Mouse (Mus musculus): ENCODE results near the gene Mtmr14. TPM values are rescaled to one million over a fixed set of nuclear protein-coding genes. Genes with fewer than 3 reads are reported as not detected.

Mtmr14 gene
- polyA plus RNA-seq, 1 experiment from 2014 or later: 40.1 TPM

- 92% methylated on average over 5 of the region's 5 CpGs for WGBS
- Histone ChIP-seq H3K4me3 (no peak overlapping the region), H3K9me3 (no peaks in the 10 kb centered on the region)
Observed at GRCm38 (mm10) chr6:113250786-113251185, 13.1 kb downstream of the Mtmr14 start.

DNA sequence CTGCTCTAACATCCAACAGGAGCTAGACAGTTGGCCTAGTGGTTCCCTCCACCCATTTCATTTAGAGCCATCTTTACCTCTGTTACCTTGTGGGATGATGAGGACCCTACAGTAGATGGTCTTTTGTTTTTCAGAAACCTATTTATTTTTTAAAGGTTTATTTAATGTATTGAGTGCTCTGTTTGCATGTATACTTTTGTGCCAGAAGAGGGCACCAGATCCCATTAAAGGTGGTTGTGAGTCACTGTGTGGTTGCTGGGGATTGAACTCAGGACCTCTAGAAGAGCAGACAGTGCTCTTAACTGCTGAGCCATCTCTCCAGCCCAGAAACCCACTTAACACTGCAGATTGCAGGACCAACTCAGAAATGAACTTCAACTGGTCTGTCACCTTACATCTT, 14.3 kb downstream of the Mtmr14 start:
- Histone ChIP-seq H3K4me3 (no peak overlapping the region), H3K4me1 (no peaks in the 10 kb centered on the region), H3K27ac (no peak overlapping the region), H3K27me3 (replicated peaks) (no peaks in the 10 kb centered on the region), H3K36me3 (replicated peaks) (peaks cover 26% of the 10 kb centered on the region; the same call in 1 of the 2 replicates), H3K4me2 (no peak overlapping the region), H3K9ac (no peak overlapping the region), H3K9me3 (no peaks in the 10 kb centered on the region)
- ATAC-seq (replicated peaks): no peak

More at GRCm38 (mm10) chr6:113250786-113251185, 13.1 kb downstream of the Mtmr14 start:
- Histone ChIP-seq H3K4me2 (no peak overlapping the region), H3K9ac (no peak overlapping the region), H3K27me3 (replicated peaks) (no peaks in the 10 kb centered on the region), H3K4me1 (no peaks in the 10 kb centered on the region), H3K27ac (no peak overlapping the region), H3K36me3 (replicated peaks) (peaks cover 30% of the 10 kb centered on the region; the same call in 1 of the 2 replicates)
- ATAC-seq (replicated peaks): no peak

DNA sequence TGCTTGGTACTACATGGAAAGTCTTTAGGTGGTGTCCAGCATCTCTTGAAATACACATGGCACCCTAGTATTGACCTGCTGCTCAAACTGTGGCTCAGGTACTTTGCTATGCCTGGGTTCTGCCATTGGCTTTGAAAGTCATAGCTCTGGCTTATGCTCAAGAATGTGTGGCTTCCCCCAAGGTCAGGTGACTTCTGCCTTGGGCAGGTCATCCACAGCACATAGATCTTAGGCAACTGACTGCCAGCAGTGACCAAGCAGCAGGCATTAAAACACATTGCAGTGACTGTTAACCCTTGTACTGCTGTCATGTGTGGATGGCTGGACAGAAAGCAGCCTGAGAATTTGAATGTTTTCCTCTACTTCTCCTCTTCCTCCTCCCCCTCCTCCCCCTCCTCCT, 17.3 kb downstream of the Mtmr14 start:
- Histone ChIP-seq H3K4me1 (no peaks in the 10 kb centered on the region), H3K36me3 (replicated peaks) (peaks cover 37% of the 10 kb centered on the region; the same call in 1 of the 2 replicates), H3K9ac (no peak overlapping the region), H3K4me3 (no peak overlapping the region), H3K9me3 (no peaks in the 10 kb centered on the region), H3K27ac (no peak overlapping the region), H3K4me2 (no peak overlapping the region), H3K27me3 (replicated peaks) (no peaks in the 10 kb centered on the region)
- no peak for ATAC-seq (replicated peaks)

DNA sequence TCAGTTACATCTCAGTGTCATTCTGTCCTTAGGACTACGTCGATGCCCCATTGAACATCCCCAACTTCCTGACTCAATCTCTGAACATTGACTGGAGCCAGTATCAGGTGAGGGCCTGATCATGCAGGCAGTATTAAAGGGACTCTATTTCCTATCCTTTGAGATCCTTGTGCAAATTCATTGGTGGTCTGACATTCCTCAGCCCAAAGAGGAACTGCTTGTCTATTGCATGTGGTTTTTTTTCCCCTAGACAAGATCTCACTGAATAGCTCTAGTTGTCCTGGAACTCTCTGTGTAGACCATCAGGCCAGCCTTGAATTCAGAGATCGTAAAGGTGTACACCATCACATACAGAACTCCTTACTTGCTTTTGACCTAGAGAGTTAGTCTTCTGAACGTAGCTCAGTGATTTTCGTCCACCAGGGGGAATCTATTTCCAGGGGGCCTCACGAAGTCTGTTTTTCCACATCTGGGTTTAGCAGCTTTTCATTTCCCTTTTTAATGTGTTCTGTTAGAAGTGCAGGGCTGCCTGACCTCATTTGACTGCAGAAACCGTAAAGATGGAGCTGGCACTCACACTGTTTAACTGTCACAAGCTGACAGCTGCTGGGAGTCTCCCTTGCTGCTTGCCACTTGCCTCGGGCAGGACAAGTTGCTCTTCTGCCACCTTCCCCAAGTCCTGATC, 23.7 kb downstream of the Mtmr14 start:
- Histone ChIP-seq H3K27ac (no peak overlapping the region), H3K36me3 (replicated peaks) (peaks cover 41% of the 10 kb centered on the region), H3K4me3 (no peak overlapping the region), H3K9me3 (no peaks in the 10 kb centered on the region), H3K27me3 (replicated peaks) (no peaks in the 10 kb centered on the region), H3K4me2 (no peak overlapping the region), H3K4me1 (no peaks in the 10 kb centered on the region), H3K9ac (no peak overlapping the region)
- no peak for ATAC-seq (replicated peaks)
- WGBS: 90% methylated on average over 8 of the region's 8 CpGs

- WGBS: 92% methylated on average over 6 of the region's 6 CpGs
- no peaks in the 10 kb centered on the region for H3K27me3 ChIP-seq (replicated peaks)
- no peak overlapping the region for H3K4me2 ChIP-seq
- no peak overlapping the region for H3K9ac ChIP-seq
- 0 out of 2 replicates have a peak, but pooled peaks have one; percentile 33 for ATAC-seq (replicated peaks)
- H3K36me3 ChIP-seq (replicated peaks): peaks cover 50% of the 10 kb centered on the region
- H3K27ac ChIP-seq: no peak overlapping the region
- H3K4me3 ChIP-seq: no peak overlapping the region
- no peaks in the 10 kb centered on the region for H3K4me1 ChIP-seq
- no peaks in the 10 kb centered on the region for H3K9me3 ChIP-seq
Observed at GRCm38 (mm10) chr6:113263531-113263930, 25.9 kb downstream of the Mtmr14 start.

DNA sequence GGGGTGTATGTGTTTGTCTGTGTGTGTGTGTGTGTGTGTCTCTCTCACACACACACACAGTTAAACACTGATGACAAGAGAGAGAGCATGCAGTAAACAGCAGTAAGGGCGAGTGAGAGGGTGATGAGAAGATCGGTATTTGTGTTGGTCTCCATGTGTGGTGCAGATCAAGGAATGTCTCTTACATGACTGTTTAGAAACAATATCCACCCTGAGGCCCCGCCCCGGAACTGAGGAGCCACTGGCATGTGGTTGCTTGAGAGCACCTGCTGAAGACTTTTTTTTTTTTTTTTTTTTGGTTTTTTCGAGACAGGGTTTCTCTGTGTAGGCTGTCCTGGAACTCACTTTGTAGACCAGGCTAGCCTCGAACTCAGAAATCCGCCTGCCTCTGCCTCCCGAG, 26.8 kb downstream of the Mtmr14 start:
- H3K4me2 ChIP-seq: no peak overlapping the region
- H3K27me3 ChIP-seq (replicated peaks): no peaks in the 10 kb centered on the region
- no peak overlapping the region for H3K4me3 ChIP-seq
- H3K4me1 ChIP-seq: no peaks in the 10 kb centered on the region
- WGBS: 93% methylated on average over 8 of the region's 8 CpGs
- peaks cover 52% of the 10 kb centered on the region for H3K36me3 ChIP-seq (replicated peaks)
- no peak overlapping the region for H3K9ac ChIP-seq
- no peaks in the 10 kb centered on the region for H3K9me3 ChIP-seq
- no peak overlapping the region for H3K27ac ChIP-seq
- no peak for ATAC-seq (replicated peaks)

DNA sequence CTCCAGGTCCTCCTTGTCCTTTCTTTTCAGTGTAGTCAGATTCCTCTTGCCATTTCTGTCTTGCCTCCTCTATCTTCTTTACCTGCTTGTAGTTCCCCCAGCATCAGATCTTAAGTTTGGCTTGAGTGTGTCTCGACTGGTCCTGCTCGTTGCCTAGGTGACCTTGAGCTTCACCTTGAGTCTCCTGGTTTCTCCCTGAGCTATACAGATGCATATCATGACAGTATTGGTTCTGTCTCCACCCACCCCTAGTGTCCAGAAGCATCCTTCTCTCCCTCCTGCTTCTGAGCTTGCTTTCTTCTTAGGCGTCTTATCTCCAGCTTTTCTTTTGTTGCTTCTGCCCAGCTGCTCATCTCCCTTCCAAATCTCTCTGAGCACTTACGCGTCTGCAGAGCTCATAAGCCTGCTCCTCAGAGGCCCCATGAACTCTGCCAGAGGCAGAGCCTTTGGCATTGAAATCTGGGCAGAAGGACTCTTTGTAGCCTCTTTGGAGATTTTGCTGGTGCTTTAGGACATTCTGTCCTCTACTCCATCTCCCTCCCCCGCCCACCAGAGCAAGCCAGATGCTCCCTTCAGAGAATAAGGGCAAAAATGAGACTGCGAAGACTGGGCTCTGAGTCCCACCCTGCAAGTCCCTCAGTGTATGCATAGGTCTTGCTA, 29.5 kb downstream of the Mtmr14 start:
- Histone ChIP-seq H3K4me3 (no peak overlapping the region), H3K4me1 (no peaks in the 10 kb centered on the region), H3K9ac (no peak overlapping the region), H3K9me3 (no peaks in the 10 kb centered on the region), H3K27ac (no peak overlapping the region), H3K27me3 (replicated peaks) (no peaks in the 10 kb centered on the region), H3K36me3 (replicated peaks) (peaks cover 63% of the 10 kb centered on the region), H3K4me2 (no peak overlapping the region)
- WGBS: 81% methylated on average over 7 of the region's 7 CpGs
- ATAC-seq (replicated peaks): no peak

DNA sequence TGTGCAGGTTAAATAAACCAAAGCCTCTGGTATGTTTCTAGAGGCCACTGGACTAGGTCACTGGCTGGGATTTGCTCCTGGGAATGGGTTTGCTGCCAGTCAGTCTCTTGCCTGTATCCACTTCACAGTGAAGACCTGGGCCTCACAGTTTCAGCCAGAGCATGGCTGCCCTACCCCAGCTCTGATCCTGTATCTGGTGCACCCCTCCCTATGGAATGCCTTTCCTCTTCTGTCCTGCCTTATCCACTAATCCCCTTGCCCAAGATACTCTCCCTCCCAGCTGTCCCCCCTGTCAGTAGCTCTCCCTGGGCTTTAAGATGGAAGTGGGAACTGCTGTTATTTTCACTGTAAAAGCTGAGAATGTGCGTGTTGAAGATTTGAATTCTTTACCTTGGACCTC, 30.3 kb downstream of the Mtmr14 start:
- no peak for ATAC-seq (replicated peaks)
- 97% methylated on average over 1 of the region's 1 CpGs for WGBS
- Histone ChIP-seq H3K27ac (no peak overlapping the region), H3K9ac (no peak overlapping the region), H3K27me3 (replicated peaks) (no peaks in the 10 kb centered on the region), H3K36me3 (replicated peaks) (peaks cover 71% of the 10 kb centered on the region), H3K4me2 (no peak overlapping the region), H3K9me3 (no peaks in the 10 kb centered on the region), H3K4me3 (no peak overlapping the region), H3K4me1 (no peaks in the 10 kb centered on the region)

DNA sequence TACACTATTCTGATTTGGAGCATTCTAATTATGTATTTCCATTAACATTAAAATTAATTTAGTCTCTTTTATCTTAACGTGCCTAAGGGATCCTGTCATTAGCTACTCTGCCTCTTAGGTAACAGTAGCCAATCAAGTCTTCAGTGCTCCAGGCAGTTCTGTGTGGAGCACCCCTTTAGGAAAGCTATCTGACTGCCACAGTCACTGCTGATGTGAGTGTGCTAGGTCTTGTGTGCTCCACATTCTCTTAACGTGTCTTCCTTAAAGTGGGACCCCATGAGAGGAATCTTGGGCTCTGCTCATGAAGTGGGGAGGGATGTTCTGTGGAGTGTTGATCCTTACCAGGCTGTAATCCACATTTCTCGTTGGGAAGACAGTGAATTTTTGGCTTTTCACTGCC, 34.7 kb downstream of the Mtmr14 start:
- peaks cover 51% of the 10 kb centered on the region for H3K36me3 ChIP-seq (replicated peaks)
- ATAC-seq (replicated peaks): no peak
- 80% methylated on average over 3 of the region's 3 CpGs for WGBS

DNA sequence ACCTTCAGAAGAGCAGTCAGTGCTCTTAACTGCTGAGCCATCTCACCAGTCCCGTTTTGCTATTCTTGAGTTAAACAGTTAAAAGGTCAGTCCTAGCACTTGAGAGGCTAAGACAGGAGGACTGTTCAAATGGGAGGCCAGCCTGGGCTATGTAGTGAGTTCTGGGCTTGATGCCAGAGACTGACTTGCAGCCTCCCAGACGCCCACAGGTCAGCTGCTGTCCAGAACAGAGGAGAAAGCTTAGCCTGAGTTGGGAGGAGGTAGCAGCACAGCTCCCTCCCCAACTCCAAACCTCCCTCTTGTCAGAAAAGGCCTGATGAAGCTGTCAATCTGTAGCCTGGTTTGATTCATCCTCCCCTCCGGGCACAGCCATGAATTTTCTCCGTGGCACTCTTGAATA, 39.2 kb downstream of the Mtmr14 start:
- Histone ChIP-seq H3K9me3 (no peaks in the 10 kb centered on the region), H3K27me3 (replicated peaks) (peaks cover 5% of the 10 kb centered on the region), H3K9ac (no peak overlapping the region), H3K4me2 (no peak overlapping the region), H3K36me3 (replicated peaks) (peaks cover 15% of the 10 kb centered on the region), H3K27ac (no peak overlapping the region), H3K4me3 (no peak overlapping the region), H3K4me1 (peaks cover 2% of the 10 kb centered on the region)
- WGBS: 68% methylated on average over 4 of the region's 4 CpGs
- no peak for ATAC-seq (replicated peaks)

More for the DNA sequence above, 34.7 kb downstream of the Mtmr14 start:
- Histone ChIP-seq H3K4me1 (no peaks in the 10 kb centered on the region), H3K9me3 (no peaks in the 10 kb centered on the region), H3K4me3 (no peak overlapping the region), H3K27ac (no peak overlapping the region), H3K27me3 (replicated peaks) (no peaks in the 10 kb centered on the region), H3K4me2 (no peak overlapping the region), H3K9ac (no peak overlapping the region)

DNA sequence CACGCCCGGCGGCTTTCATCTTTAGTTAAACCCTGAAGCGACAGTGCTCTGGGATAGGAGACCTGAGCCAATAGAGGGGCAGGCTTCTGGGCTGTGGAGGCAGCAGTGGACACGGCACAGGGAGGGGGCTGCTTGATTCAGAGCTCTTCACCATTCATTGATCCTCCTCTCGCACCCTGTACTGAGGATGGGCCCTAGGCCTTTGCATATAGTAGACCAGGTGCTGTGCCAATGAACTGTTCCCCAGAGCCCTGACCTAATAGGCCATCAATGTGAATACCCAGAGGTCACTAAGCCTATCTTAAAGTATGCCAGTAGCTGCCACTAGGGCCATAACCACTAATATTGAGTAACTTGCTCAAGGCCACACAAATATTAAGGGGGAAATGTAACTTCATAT, 44.0 kb downstream of the Mtmr14 start:
- peak; percentile 35; the same call in 1 of the 2 replicates for ATAC-seq (replicated peaks)
- peaks cover 16% of the 10 kb centered on the region for H3K4me1 ChIP-seq
- WGBS: 63% methylated on average over 6 of the region's 6 CpGs
- peak overlapping the region; percentile 58 for H3K4me2 ChIP-seq
- H3K9ac ChIP-seq: no peak overlapping the region
- H3K4me3 ChIP-seq: peak overlapping the region; percentile 30; the same call in 1 of the 2 replicates
- peaks cover 3% of the 10 kb centered on the region; the same call in 1 of the 2 replicates for H3K36me3 ChIP-seq (replicated peaks)
- no peaks in the 10 kb centered on the region for H3K9me3 ChIP-seq
- no peak overlapping the region for H3K27ac ChIP-seq
- H3K27me3 ChIP-seq (replicated peaks): peaks cover 32% of the 10 kb centered on the region

- 1% methylated on average over 37 of the region's 37 CpGs for WGBS
- H3K27me3 ChIP-seq (replicated peaks): peaks cover 32% of the 10 kb centered on the region
- H3K4me1 ChIP-seq: peaks cover 16% of the 10 kb centered on the region
- H3K4me2 ChIP-seq: peak within 1 kb of the TSS; percentile 58
- H3K4me3 ChIP-seq: peak within 1 kb of the TSS; percentile 30
- H3K36me3 ChIP-seq (replicated peaks): peaks cover 3% of the 10 kb centered on the region; the same call in 1 of the 2 replicates
- H3K27ac ChIP-seq: no peak within 1 kb of the TSS
- H3K9ac ChIP-seq: peak within 1 kb of the TSS; percentile 28; the same call in 1 of the 2 replicates
- peak; percentile 84 for ATAC-seq (replicated peaks)
- H3K9me3 ChIP-seq: no peaks in the 10 kb centered on the region
Observed at GRCm38 (mm10) chr6:113282101-113282802, 44.6 kb downstream of the Mtmr14 start, which contains the start of gene Cpne9. Gene Cpne9 (plus strand): TSS chr6:113282307.

Data from midbrain, embryonic 15.5 days (tissue).